Mouse (Mus musculus) lung, embryonic 16.5 days (tissue): ENCODE results near the gene Apbb2. TPM values are rescaled to one million over a fixed set of nuclear protein-coding genes. Genes with fewer than 3 reads are reported as not detected.

Experiments
- ATAC-seq: fragments of 200-750 bp; cut with Nextera tagmentation; 2 replicates; pipeline ENCODE4 v1.8.0; 2017; ENCODE audit warnings: low read depth, mild to moderate bottlenecking, moderate library complexity
- H3K27ac ChIP-seq: fragments of 300-500 bp; sonication (generic); 2 replicates; pipeline ENCODE4 v1.5.1; 2014; ENCODE audit warnings: mild to moderate bottlenecking, control low read depth, low read length
- H3K27me3 ChIP-seq: fragments of 300-500 bp; sonication (generic); 2 replicates; pipeline ENCODE4 v1.6.1; 2014; ENCODE audit warnings: low read depth, low read length, mixed read lengths; ENCODE audit not compliant: control insufficient read depth, insufficient read depth
- H3K36me3 ChIP-seq: fragments of 300-500 bp; sonication (generic); 2 replicates; pipeline ENCODE4 v1.6.1; 2014; ENCODE audit warnings: low read length; ENCODE audit not compliant: control insufficient read depth, insufficient read depth
- H3K4me1 ChIP-seq: fragments of 300-500 bp; sonication (generic); replicated peaks from 2 replicates; pipeline ENCODE4 v1.6.1; 2014; ENCODE audit warnings: low read length, mixed read lengths; ENCODE audit not compliant: control insufficient read depth, insufficient read depth
- H3K4me2 ChIP-seq: fragments of 300-500 bp; sonication (generic); 2 replicates; pipeline ENCODE4 v1.6.1; 2014; ENCODE audit warnings: low read depth, low read length, control low read depth
- H3K4me3 ChIP-seq: fragments of 300-500 bp; sonication (generic); 2 replicates; pipeline ENCODE4 v1.5.1; 2014; ENCODE audit warnings: mild to moderate bottlenecking, low read length, control low read depth
- H3K9ac ChIP-seq: fragments of 300-500 bp; sonication (generic); 2 replicates; pipeline ENCODE4 v1.6.1; 2014; ENCODE audit warnings: low read length, control low read depth
- H3K9me3 ChIP-seq: fragments of 300-500 bp; sonication (generic); 2 replicates; pipeline ENCODE4 v1.6.1; 2016; ENCODE audit warnings: low read length; ENCODE audit not compliant: control insufficient read depth
- WGBS: fragments of 180-500 bp; shearing (Covaris S2); extraction: QIAGEN DNeasy Blood & Tissue Kit; methylation state at CpG from one replicate; pipeline ENCODE4 v1.1.7; 2014; 5-methylcytosine and 5-hydroxymethylcytosine counted together
- polyA plus RNA-seq: library from polyadenylated mRNA; unstranded; fragments of >200 nt; fragmentation: Nextera tagmentation; extraction: Ambion mirVana; gene quantifications from 2 replicates; pipeline ENCODE4 v1.2.1, GENCODE M21; 2015

Gene Apbb2
- polyA plus RNA-seq, 1 experiment from 2014 or later: 56.7 TPM

DNA sequence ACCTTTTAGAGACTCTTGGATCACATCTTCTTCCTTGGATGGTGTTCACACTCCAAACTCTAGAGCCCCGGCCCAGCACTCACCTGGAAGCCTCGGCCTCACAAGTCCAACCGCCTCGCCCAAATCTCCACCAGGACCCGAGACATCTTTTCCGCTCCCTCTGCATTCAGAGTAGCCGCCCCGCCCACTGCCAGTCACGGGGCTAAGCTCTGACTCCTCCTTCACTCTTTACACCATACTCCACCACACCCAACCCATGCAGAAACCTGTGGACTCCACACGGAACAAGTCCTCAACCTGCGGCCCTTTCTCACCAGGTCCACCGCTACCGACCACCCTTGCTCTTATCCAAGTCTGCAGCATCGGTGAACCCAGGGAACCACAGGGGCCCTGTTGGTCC, 23.7 kb downstream of the Apbb2 start:
- Histone ChIP-seq H3K36me3 (no peaks in the 10 kb centered on the region; the same call in 1 of the 2 replicates), H3K4me2 (no peak overlapping the region), H3K4me1 (peaks cover 6% of the 10 kb centered on the region; the same call in 1 of the 2 replicates), H3K27ac (no peak overlapping the region), H3K27me3 (no peaks in the 10 kb centered on the region), H3K9me3 (0 out of 2 replicates have a peak, but pooled peaks cover under 1% of the 10 kb centered on the region), H3K4me3 (no peak overlapping the region), H3K9ac (no peak overlapping the region)
- 76% methylated on average over 14 of the region's 14 CpGs for WGBS
- ATAC-seq: no peak

- Histone ChIP-seq H3K4me3 (no peak overlapping the region), H3K27ac (no peak overlapping the region), H3K27me3 (no peaks in the 10 kb centered on the region), H3K4me2 (no peak overlapping the region), H3K36me3 (0 out of 2 replicates have a peak, but pooled peaks cover 3% of the 10 kb centered on the region), H3K9ac (no peak overlapping the region), H3K4me1 (peaks cover 10% of the 10 kb centered on the region), H3K9me3 (peaks cover 6% of the 10 kb centered on the region)
- ATAC-seq: no peak
- WGBS: 80% methylated on average over 6 of the region's 6 CpGs
Observed at GRCm38 (mm10) chr5:66586236-66586745, 32.3 kb downstream of the Apbb2 start.

DNA sequence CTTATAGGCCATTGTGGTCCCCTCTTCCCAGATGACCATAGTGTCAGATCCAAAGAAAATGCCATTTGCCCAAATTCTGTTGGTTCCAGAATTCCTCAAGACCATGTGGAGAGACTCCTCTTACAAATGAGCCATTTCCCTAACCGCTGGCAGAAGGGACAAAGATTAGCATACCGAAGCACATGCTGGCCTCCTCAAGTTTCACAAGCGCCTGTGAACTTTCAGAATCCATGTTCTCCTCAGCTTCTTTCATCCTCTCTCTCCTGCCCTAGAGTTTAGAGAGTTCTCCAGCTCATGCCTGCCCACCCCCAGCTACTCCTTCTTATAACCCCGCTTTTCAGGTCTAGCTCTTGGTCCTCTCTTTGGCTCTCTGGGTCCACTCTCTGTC, 35.6 kb downstream of the Apbb2 start:
- no peak overlapping the region for H3K4me3 ChIP-seq

GRCm38 (mm10) chr5:66582281-66583018, 36.1 kb downstream of the Apbb2 start:
- Histone ChIP-seq H3K27ac (no peak overlapping the region), H3K27me3 (no peaks in the 10 kb centered on the region), H3K9me3 (no peaks in the 10 kb centered on the region; the same call in 1 of the 2 replicates), H3K4me2 (no peak overlapping the region), H3K4me3 (no peak overlapping the region), H3K9ac (no peak overlapping the region), H3K36me3 (no peaks in the 10 kb centered on the region), H3K4me1 (peaks cover 10% of the 10 kb centered on the region)
- ATAC-seq: no peak
- WGBS: 78% methylated on average over 17 of the region's 17 CpGs

More for the DNA sequence above, 35.6 kb downstream of the Apbb2 start:
- no peak overlapping the region for H3K9ac ChIP-seq
- H3K27ac ChIP-seq: no peak overlapping the region; the same call in 1 of the 2 replicates
- no peaks in the 10 kb centered on the region for H3K27me3 ChIP-seq
- H3K4me1 ChIP-seq: peaks cover 10% of the 10 kb centered on the region
- ATAC-seq: 0 out of 2 replicates have a peak, but pooled peaks have one; percentile 49
- no peak overlapping the region for H3K4me2 ChIP-seq
- H3K9me3 ChIP-seq: peaks cover 3% of the 10 kb centered on the region
- H3K36me3 ChIP-seq: 0 out of 2 replicates have a peak, but pooled peaks cover 3% of the 10 kb centered on the region
- 55% methylated on average over 4 of the region's 4 CpGs for WGBS

DNA sequence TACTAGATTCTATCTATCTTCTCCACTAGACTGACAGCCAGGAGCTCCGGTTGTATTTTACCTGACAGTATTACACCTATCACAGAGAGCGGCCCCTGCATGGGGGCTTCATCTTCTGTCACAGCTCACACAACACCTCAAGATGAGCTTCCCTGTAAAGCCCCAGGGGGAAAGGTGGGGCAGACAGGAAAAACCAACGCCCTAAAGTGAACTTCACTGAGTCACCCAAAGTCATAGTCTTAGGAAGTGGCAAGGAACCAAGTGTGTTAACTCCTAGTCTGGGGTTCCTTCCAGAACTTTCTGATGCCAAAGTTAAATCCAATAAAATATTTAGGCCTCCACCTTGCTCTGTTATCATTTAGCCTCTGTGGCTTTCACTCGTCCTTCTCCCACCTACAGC, 39.5 kb downstream of the Apbb2 start:
- Histone ChIP-seq H3K36me3 (no peaks in the 10 kb centered on the region), H3K4me1 (peaks cover 17% of the 10 kb centered on the region), H3K9me3 (no peaks in the 10 kb centered on the region), H3K27me3 (no peaks in the 10 kb centered on the region), H3K9ac (no peak overlapping the region), H3K27ac (no peak overlapping the region), H3K4me3 (no peak overlapping the region), H3K4me2 (no peak overlapping the region)
- WGBS: 56% methylated on average over 4 of the region's 4 CpGs
- ATAC-seq: no peak

DNA sequence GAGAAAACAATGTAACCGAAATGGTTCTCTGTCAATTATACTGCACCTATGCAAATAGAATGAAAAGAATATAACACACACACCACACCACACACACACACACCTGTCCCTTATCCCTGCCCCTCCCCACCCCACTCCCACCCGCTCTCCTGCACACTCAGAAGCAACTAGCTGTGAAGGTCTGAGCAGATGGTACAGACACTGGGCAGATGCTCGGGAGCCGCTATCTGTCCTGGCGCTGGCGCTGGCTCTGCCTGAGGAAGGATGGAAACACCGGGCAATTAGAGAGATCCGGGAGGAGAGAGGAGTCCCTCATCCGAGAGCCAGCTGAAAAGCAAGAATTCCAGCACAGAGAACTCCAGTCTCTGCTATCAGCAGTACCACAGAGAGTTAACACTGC, 42.3 kb downstream of the Apbb2 start:
- H3K4me3 ChIP-seq: no peak overlapping the region
- no peak overlapping the region for H3K27ac ChIP-seq
- H3K36me3 ChIP-seq: no peaks in the 10 kb centered on the region
- peaks cover 22% of the 10 kb centered on the region for H3K4me1 ChIP-seq
- H3K4me2 ChIP-seq: no peak overlapping the region
- no peaks in the 10 kb centered on the region for H3K9me3 ChIP-seq
- 68% methylated on average over 9 of the region's 9 CpGs for WGBS
- no peak for ATAC-seq
- H3K27me3 ChIP-seq: no peaks in the 10 kb centered on the region
- no peak overlapping the region for H3K9ac ChIP-seq

- Histone ChIP-seq H3K9ac (no peak overlapping the region), H3K36me3 (no peaks in the 10 kb centered on the region), H3K4me2 (no peak overlapping the region), H3K9me3 (no peaks in the 10 kb centered on the region), H3K27me3 (no peaks in the 10 kb centered on the region), H3K27ac (no peak overlapping the region), H3K4me1 (peaks cover 22% of the 10 kb centered on the region), H3K4me3 (no peak overlapping the region)
- 54% methylated on average over 13 of the region's 13 CpGs for WGBS
- peak; percentile 60; the same call in 1 of the 2 replicates for ATAC-seq
Observed at GRCm38 (mm10) chr5:66575148-66575547, 43.4 kb downstream of the Apbb2 start.

- no peak for ATAC-seq
- no peak overlapping the region for H3K27ac ChIP-seq
- no peaks in the 10 kb centered on the region for H3K27me3 ChIP-seq
- H3K36me3 ChIP-seq: no peaks in the 10 kb centered on the region
- H3K9me3 ChIP-seq: no peaks in the 10 kb centered on the region
- 65% methylated on average over 4 of the region's 4 CpGs for WGBS
- no peak overlapping the region for H3K4me2 ChIP-seq
- no peak overlapping the region for H3K9ac ChIP-seq
- no peak overlapping the region for H3K4me3 ChIP-seq
- peaks cover 36% of the 10 kb centered on the region for H3K4me1 ChIP-seq
Observed at GRCm38 (mm10) chr5:66573266-66573665, 45.3 kb downstream of the Apbb2 start.

DNA sequence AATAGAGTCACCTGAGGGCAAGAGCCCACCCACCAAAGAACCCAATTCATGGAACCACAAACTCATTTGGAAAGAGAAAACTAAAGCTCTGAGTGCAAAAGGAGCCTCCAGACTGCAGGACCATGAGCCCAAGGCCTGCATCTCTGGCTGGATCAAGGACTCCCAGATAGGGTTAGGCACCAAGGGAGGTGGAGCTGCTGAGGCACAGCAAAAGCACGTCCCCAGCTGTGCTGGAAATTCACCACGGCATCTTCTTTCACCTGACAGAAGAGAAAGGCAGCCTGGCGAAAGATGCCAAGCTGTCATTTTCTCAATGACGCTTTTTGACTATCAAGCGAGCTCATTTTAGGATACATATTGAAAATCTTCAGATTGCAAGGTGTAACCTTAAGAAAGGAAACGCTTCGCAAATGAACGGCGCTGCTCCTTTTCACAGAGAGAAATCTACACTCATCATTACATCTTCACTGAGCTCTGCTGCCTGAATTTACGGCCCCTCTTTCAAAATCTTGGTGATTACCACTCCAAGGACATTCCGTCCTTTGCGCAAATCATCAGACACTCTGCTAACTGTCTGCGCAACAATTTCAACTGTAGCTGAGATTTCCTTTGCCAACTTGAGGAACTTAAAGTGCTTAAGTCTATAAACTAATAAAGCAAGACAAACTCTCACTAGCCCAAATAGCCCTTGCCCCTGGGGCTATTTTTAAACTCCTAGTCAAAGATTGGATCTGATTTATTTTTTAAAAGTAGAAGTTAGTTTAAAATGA, 46.3 kb downstream of the Apbb2 start:
- peaks cover 37% of the 10 kb centered on the region for H3K4me1 ChIP-seq
- H3K27me3 ChIP-seq: no peaks in the 10 kb centered on the region
- H3K4me3 ChIP-seq: no peak overlapping the region
- H3K9ac ChIP-seq: no peak overlapping the region
- no peak overlapping the region for H3K27ac ChIP-seq
- WGBS: 62% methylated on average over 13 of the region's 13 CpGs
- no peak overlapping the region for H3K4me2 ChIP-seq
- no peaks in the 10 kb centered on the region for H3K36me3 ChIP-seq
- no peaks in the 10 kb centered on the region for H3K9me3 ChIP-seq
- peak; percentile 56; the same call in 1 of the 2 replicates for ATAC-seq
